Mouse (Mus musculus) heart, adult 18-20 months (tissue): ENCODE results near the gene Hk1. TPM values are rescaled to one million over a fixed set of nuclear protein-coding genes. Genes with fewer than 3 reads are reported as not detected.

Experiments
- DNase-seq, 2 experiments: peaks; one replicate each; pipeline ENCODE4 v3.0.0; 2021 to 2022; ENCODE audit warnings: mixed read lengths in 1 of 2
- total RNA-seq, 2 experiments: library from RNA; stranded (reverse); gene quantifications; 2 replicates each; pipeline ENCODE4 v1.2.3; 2021

Hk1 gene
- total RNA-seq, 2 experiments from 2014 or later = 104 to 110 TPM

DNA sequence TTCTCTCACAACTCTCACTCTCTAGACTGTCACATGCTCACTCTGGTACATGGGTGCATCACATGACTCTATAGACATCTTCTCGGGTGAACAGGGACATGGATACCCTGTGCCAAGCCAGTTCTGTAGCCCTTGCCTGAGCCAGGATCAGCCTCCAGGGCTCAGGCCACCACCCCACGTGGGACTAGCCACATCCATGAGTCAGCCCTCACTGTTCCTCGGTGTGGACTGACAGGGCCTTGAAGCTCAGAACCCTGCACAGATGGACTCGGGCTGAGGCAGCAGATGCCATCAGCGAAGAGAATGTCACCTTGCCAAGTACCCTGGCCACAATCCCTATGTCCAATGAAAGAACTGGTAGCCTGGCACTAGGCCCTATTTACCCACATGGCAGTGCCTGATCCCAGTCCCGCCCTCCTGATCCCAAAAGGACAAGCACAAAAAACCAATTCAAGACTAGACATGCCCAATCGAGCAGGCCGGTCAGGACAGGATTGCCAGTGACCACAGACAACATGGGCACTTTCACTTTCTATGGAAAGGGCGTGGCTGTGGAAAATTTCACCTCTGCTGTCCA, 59.2 kb downstream of the Hk1 start:
- peak in 1 of 2 experiments; percentile 36 for DNase-seq

GRCm38 (mm10) chr10:62319154-62319553, 60.6 kb downstream of the Hk1 start:
- DNase-seq = no peak

DNA sequence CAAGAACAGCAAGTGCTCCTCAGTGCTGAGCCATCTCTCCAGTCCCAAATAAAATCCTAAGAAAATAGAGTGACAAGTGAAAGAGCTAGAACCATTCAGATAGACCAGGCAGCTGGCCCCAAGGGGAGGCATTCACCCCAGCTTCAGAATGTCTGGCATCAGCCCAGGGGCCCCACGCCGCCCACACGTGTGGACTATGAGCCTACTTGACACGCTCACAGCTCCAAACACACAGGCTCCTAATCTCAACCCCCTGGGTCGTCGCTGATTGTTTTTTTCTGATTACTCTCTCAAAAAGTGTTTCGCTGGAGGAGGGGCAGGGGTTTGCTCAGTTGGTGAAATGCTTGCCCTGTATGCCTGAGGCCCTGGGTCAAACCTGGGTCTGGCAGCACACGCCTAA, 63.2 kb downstream of the Hk1 start:
- no peak for DNase-seq

- peak; percentile 68 to 69 for DNase-seq
Observed at GRCm38 (mm10) chr10:62313885-62314424, 65.8 kb downstream of the Hk1 start.

DNA sequence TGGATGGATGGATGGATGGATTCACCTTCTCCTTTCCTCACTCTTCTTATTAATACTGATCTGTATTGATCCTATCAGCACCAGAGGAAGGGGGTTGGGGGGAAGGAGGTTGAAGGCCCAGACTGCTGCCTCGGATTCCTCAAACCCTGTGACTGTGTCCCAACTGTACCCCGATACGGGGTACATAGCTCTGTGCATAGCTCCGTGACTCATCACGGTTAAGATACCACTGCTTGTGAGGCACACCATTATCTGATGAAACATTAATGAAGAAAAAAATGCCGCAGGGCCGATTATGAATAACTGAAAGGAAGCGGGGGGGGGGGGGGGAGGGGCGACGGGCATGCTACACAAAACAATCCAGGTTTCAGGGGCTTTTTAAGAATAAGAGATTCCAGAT, 66.6 kb downstream of the Hk1 start:
- DNase-seq = no peak

GRCm38 (mm10) chr10:62311464-62311863, 68.2 kb downstream of the Hk1 start:
- peak; percentile 75 to 85 for DNase-seq

DNA sequence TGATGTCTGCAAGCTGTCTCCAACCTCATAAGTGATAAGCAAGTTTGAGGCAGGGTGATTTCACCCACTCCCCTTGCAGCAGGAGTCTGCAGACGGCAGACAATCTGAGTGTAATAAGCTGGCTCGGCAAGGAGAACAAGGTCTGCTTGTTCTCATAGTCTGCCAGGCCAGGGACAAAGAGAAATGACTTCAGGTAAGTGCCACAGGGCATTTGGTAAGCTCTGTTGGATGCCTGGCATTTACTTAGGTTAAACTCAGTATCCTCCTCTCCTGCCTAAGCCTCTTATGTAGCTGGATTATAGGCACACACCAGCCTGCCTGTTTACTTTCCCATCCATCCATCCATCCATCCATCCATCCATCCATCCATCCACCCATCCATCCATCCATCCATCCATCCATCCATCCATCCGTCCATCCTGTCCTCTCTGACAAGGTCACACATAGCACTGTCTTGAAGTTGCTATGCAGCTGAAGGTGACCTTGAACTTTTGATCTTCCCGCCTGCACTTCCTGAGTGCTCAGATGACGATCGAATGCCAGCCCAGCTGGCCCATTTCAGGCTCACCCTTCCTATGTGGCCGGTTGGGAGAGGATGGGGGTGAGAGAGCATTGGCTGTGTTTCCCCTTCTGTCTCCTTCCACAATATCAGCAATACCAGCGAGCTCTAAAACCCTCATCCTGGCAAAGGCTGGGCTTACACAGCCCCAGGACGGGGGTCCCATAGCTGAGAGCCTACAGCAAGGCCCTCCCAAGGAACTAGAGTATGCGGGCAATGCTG, 69.3 kb downstream of the Hk1 start:
- no peak for DNase-seq

GRCm38 (mm10) chr10:62309593-62309992, 70.1 kb downstream of the Hk1 start:
- no peak for DNase-seq

GRCm38 (mm10) chr10:62308896-62309491, 70.7 kb downstream of the Hk1 start:
- no peak for DNase-seq

- DNase-seq = peak in 1 of 2 experiments; percentile 53
Observed at GRCm38 (mm10) chr10:62306483-62306882, 73.2 kb downstream of the Hk1 start.

GRCm38 (mm10) chr10:62305090-62305489, 74.6 kb downstream of the Hk1 start:
- DNase-seq = no peak

GRCm38 (mm10) chr10:62300006-62300827, 79.5 kb downstream of the Hk1 start:
- DNase-seq = peak; percentile 72 to 79

DNA sequence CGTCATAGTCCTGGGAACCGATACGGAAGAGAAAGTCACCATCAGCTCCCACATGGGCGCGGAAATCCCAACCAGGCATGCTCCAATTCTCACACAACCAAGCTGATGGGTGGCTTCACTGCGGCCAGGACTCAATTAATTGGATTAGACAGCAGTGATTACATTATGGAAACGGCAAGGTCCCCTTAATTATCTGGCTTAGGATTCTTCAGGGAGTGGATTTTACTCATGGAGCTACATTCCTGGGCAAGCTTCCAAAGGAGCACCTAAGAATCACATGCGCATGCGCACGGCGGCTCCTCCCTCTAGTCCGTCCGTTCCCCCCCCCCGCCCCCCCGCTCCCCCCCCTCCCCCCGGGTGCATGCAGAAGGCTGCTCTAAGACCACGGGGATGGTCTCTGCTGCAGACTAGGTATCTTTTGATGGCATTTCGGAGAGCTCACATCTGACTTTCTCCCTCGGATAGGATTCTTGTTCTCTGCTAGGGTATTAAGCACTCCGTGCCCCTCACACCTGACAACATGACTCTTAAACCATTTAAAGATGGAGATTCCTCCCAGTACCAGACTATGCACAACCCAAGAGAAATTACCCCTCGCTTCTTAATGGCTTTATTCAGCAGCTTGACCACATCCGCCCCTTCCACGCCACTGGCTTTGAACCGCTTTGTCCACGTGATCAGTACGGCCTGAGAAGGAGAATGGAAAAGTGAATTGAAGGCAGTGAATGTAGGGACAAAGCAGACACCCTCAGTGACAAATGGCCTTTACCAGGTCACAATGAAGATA, 83.4 kb downstream of the Hk1 start:
- DNase-seq = no peak

- peak in 1 of 2 experiments; percentile 31 for DNase-seq
Observed at GRCm38 (mm10) chr10:62294112-62294511, 85.6 kb downstream of the Hk1 start.

GRCm38 (mm10) chr10:62287460-62288124, 92.1 kb downstream of the Hk1 start:
- peak; percentile 45 to 66 for DNase-seq

DNA sequence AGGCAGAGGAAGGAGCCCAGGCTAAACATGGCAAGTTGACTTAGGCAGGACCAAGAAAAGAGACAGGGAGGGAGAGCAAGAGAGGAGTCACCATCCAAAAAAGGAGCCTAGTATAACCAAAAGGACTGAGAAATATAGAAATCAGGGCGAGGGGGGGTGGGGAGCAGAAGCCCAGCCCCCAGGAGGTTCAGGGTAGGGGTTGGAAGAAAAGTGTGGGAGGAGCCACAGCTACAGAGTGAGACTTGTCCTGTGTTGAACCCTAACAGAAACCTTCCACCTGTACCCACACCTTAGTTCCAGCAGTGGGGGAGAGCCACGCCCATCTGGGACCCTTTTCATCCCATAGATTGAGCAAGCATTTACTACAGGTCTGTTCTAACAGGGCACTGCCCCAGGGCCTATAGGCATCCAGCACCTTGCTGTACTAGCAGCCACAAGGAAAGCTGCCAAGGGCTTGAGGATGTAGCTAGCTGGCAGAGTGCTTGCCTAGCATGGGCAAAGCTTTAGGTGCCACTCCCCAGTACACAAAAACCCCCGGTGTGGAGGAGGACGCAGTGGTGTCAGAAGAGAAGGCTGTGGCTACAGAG, 96.4 kb downstream of the Hk1 start:
- DNase-seq = no peak

DNA sequence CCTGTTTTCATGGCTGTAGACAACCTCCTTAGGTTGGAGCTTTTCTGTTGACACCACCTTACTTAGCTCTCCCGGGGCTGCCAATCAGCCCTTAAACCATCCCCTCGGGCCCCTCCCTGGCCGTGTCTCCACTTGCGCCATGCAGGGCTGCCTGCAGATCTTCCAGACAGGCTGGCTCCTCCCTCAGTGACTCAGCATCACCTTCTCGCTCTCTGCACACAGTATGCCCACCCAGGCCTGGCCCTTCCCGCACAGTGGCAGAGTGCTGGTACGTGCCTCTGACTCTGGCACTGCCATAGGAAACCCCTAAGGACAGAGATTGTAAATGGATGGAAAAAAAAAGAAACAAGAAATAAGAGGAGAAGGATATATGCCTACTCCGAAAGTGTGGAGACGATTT, 96.9 kb downstream of the Hk1 start:
- DNase-seq = no peak

DNA sequence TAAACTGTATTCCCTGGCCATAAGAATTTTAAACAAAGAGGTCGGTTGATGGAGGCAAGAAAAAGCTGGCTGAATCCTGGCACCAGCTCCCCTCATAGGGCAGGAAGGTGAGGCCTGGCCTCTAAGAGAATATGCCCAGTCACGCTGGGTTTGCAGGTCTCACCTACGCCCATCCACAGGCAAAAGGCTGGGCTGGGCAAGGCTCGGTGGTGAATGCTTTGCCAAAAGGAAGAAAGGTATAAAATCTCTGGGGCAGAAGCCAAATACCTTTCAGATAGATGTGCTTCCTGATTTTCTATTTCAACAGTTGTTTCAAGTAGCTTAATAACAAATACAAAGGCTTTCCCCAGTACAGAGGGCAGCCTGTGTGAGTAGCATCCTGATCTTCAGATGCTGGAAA, 100.0 kb downstream of the Hk1 start:
- DNase-seq = no peak

- DNase-seq = no peak
Observed at GRCm38 (mm10) chr10:62279066-62279465, 100.6 kb downstream of the Hk1 start.

DNA sequence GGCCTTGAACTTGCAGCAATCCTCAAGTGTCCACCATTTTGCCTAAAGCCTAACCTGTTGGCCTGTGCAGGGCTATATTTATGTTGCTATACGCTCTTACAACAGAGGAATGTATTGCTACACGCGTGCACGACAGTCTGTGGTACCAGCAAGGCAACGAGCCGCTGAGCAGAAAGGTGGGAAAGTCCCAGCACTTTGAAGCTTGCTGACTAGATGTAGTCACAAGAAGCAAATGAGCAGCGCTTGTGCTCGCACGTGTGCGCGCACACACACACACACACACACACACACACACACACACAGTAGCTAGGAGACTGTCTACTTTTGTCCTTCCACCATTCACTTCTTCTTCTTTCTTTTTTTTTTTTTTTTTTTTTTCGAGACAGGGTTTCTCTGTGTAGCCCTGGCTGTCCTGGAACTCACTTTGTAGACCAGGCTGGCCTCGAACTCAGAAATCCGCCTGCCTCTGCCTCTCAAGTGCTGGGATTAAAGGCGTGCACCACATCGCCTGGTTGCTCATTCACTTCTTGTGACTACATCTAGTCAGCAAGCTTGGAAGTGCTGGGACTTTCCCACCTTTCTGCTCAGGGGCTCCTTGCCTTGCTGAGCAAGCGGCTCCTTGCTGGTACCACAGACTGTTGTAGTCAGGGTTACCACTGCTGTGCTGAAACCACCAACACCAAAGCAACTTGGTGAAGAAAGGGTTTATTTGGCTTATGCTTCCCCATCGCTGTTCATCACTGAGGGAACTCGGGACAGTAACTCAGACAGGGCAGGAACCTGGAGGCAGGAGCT, 102.0 kb downstream of the Hk1 start:
- no peak for DNase-seq
